Mouse (Mus musculus): Measurements from ENCODE around the gene Zfhx2.

GRCm38 (mm10) chr14:55104365-55104764, 12.2 kb upstream of the Zfhx2 start:
- TF ChIP-seq POLR2A (IDR thresholded peaks at IDR 0.05; ENCODE audit: insufficient read depth, low read length) = no peak
- TF ChIP-seq CTCF (IDR thresholded peaks at IDR 0.05; ENCODE audit: low read depth, low read length) = no peak

Measured in ES-Bruce4 (cell line).